7 mouse cellular contexts compared by ENCODE assay signal in the genomic region with DNA sequence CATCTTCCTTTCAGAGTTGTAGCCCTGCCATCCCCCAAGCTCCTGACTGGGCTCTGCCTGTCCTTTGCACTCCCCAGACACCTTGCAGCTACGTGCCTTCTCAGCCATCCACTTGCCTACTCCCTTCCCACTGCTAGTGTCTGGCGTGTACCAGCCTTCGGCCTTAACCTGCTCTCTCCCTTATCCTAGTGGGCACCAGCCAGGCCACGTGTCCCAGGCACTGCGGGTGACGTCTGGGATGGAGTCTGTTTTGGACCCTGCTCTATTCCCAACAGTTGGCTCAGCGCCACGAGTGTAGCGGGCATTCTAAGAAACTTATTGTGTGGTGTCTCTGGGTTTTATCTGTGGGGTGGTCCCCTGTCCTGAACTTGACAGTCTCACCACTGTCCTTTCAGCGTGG.
DNase-seq lines count a peak whose midpoint lies in the region; TF ChIP-seq lines count a peak whose summit lies in the region.

No protein-coding gene starts in this region.

- peak overlapping the region; percentile 37 for H3K27ac ChIP-seq in kidney, adult 2 months (ENCODE audit: insufficient read depth, low read depth, low read length)

- no peak for TF ChIP-seq POLR2A in kidney, adult 2 months (IDR thresholded peaks at IDR 0.05; ENCODE audit: low read depth, low read length)

- H3K4me1 ChIP-seq in kidney, adult 2 months (ENCODE audit: control insufficient read depth, insufficient read depth, low read length) = peaks cover 11% of the 10 kb centered on the region

- WGBS in kidney, adult 2 months = 78% methylated on average over 10 of the region's 10 CpGs

- TF ChIP-seq CTCF in kidney, adult 2 months (conservative IDR thresholded peaks at IDR 0.05; ENCODE audit: insufficient read depth, insufficient read length, low read depth, low read length) = no peak

- H3K36me3 ChIP-seq in kidney, adult 2 months (ENCODE audit: control insufficient read depth, insufficient read depth, low read length) = no peaks in the 10 kb centered on the region

- no peak overlapping the region for H3K4me3 ChIP-seq in kidney, adult 2 months (ENCODE audit: insufficient read depth, low read depth, low read length)

- H3K27me3 ChIP-seq in kidney, adult 2 months (replicated peaks; ENCODE audit: control insufficient read depth, insufficient read depth, low read length) = no peaks in the 10 kb centered on the region

- DNase-seq in kidney, adult 2 months = no peak
- no peak for DNase-seq in kidney, adult 11 months
- DNase-seq in right cerebral cortex, postnatal 4 days = peak; percentile 35
- DNase-seq in right cerebral cortex, postnatal 36 days (ENCODE audit: low spot score in 2 of 2) = no peak
- peak; percentile 49 for DNase-seq in heart, postnatal 4 days
- peak; percentile 57 for DNase-seq in testis, postnatal 10 days (ENCODE audit: low spot score)
- DNase-seq in lung, postnatal 4 days = no peak

Comparison
In these comparisons a context has a peak if more than half of its experiments do, and no peak if none do; other contexts are left out.
1. DNase-seq: peak in right cerebral cortex, postnatal 4 days (single experiment), heart, postnatal 4 days (single experiment) and testis, postnatal 10 days (single experiment); none in kidney, adult 2 months (single experiment), kidney, adult 11 months (single experiment), right cerebral cortex, postnatal 36 days (0 of 2) and lung, postnatal 4 days (0 of 2).